Mouse (Mus musculus): ENCODE results near the gene Cldn4. TPM values are rescaled to one million over a fixed set of nuclear protein-coding genes. Genes with fewer than 3 reads are reported as not detected.

The Cldn4 gene
- total and polyA plus RNA-seq, 3 experiments: 0.17 to 0.51 TPM; not detected in 1

DNA sequence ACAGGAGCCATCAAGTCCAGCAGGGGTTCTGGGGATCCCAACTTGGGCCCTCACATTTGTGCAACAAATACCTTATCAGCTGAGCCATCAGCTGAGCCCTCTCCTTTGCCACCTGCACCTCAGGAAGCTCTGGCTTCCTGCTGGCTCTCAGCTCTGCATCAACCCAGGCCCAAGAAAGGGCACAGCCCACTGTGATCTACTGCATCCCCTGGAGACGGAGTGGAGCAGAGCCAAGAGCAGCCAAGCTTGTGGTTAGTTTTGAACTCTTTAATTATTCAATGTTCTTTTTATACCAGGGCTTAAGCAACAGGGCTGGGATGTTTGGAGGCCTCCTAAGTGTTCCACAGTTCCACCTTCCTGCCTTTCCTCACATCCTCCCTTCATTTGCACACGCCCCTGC lies 13.7 kb upstream of the Cldn4 start:
- Histone ChIP-seq H3K36me3 (replicated peaks in 1 of 2; ENCODE audit: control insufficient read depth in 1 of 2, insufficient read depth in 1 of 2, low read length in 1 of 2) (no peaks in the 10 kb centered on the region), H3K4me2 (ENCODE audit: insufficient read depth, low read depth, poor library complexity, severe bottlenecking) (no peak overlapping the region), H3K4me3 (replicated peaks in 1 of 3; ENCODE audit: low read depth in 2 of 3, low read length in 2 of 3, poor library complexity in 1 of 3) (no peak overlapping the region), H3K4me1 (ENCODE audit: control insufficient read depth in 1 of 2, insufficient read depth in 2 of 2) (peaks cover 4 to 31% of the 10 kb centered on the region in 2 experiments; a peak in 3 of 4 replicates), H3K27ac (ENCODE audit: insufficient read depth, low read depth) (no peak overlapping the region), H3K9me3 (replicated peaks; ENCODE audit: low read length) (no peaks in the 10 kb centered on the region), H3K27me3 (replicated peaks) (no peaks in the 10 kb centered on the region), H3K9ac (ENCODE audit: insufficient read depth, low read depth) (no peak overlapping the region), H3K79me2 (replicated peaks; ENCODE audit: control insufficient read depth, extremely low read depth, insufficient read depth, poor library complexity, severe bottlenecking) (no peaks in the 10 kb centered on the region)
- dilution Hi-C loops (cut with MboI; ENCODE audit: extremely low pct_ligation_motif_present, extremely low pct_unique_long_range_greater_than_20kb, low sequenced_read_pairs): no loop called here
- TF ChIP-seq CHD1 (IDR thresholded peaks at IDR 0.05; ENCODE audit: low read depth, low read length) (no peak), TBP (conservative IDR thresholded peaks at IDR 0.05; ENCODE audit: low read depth, low read length) (no peak), KAT2A (IDR thresholded peaks at IDR 0.05; ENCODE audit: insufficient replicate concordance, low read length) (no peak), USF1 (IDR thresholded peaks at IDR 0.05; ENCODE audit: low read depth, low read length) (no peak), HCFC1 (IDR thresholded peaks at IDR 0.05; ENCODE audit: low read depth, low read length) (no peak), MAX (IDR thresholded peaks at IDR 0.05; ENCODE audit: low read length) (no peak), TCF12 (IDR thresholded peaks at IDR 0.05; ENCODE audit: low read depth, low read length) (no peak), CTCF (conservative IDR thresholded peaks at IDR 0.05 in 1 of 2, IDR thresholded peaks at IDR 0.05 in 1 of 2; ENCODE audit: low read depth in 2 of 2, low read length in 2 of 2) (no peak), ETS1 (conservative IDR thresholded peaks at IDR 0.05; ENCODE audit: low read depth, low read length) (no peak)
- DNase-seq (ENCODE audit: extremely low read depth): no peak
- in situ Hi-C loops (cut with MboI; ENCODE audit: low pct_ligation_motif_present, low pct_unique_long_range_greater_than_20kb, low sequenced_read_pairs): loop anchor here (5.0 kb wide), 1 partner anchor 43 kb away; the partner anchor contains the start of gene Cldn13

DNA sequence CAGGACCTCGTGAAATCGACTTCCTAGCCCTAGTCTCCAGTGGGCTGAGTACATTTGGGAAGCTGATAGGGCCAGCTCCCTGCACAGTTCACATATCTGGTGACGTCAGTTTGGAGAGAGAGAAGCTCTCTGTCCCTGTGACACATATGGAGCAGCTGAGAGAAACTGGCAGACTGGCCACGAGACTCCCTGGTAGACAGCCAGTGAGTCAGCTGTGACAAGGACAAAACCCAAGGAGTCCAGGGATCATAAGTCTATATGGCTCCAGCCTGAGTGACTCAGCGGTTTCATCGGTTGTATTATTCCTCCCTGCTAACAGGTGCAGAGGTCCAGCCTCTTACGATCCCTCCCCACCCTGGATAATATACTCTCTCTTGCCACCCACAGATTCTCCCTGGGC lies 12.4 kb upstream of the Cldn4 start:
- TF ChIP-seq RCOR1 (conservative IDR thresholded peaks at IDR 0.05; ENCODE audit: low read depth, low read length) (no peak), ETS1 (conservative IDR thresholded peaks at IDR 0.05; ENCODE audit: low read depth, low read length) (no peak), ZKSCAN1 (IDR thresholded peaks at IDR 0.05; ENCODE audit: borderline replicate concordance, low read depth, low read length) (no peak), PAX5 (IDR thresholded peaks at IDR 0.05; ENCODE audit: low read length) (no peak), MYC (IDR thresholded peaks at IDR 0.05; ENCODE audit: low read depth, low read length) (no peak), ZC3H11A (IDR thresholded peaks at IDR 0.05; ENCODE audit: low read depth, low read length) (no peak), JUND (conservative IDR thresholded peaks at IDR 0.05; ENCODE audit: low read depth, low read length) (no peak), POLR2A (IDR thresholded peaks at IDR 0.05; ENCODE audit: low read depth, low read length) (no peak), HCFC1 (IDR thresholded peaks at IDR 0.05; ENCODE audit: low read depth, low read length) (no peak), CHD1 (IDR thresholded peaks at IDR 0.05; ENCODE audit: low read depth, low read length) (no peak), NELFE (IDR thresholded peaks at IDR 0.05; ENCODE audit: low read depth, low read length) (no peak), NRF1 (IDR thresholded peaks at IDR 0.05; ENCODE audit: low read depth, low read length) (no peak), MAX (IDR thresholded peaks at IDR 0.05; ENCODE audit: low read length) (no peak), E2F4 (IDR thresholded peaks at IDR 0.05; ENCODE audit: insufficient replicate concordance, low read depth, low read length) (no peak)
- Histone ChIP-seq H3K27me3 (replicated peaks) (no peaks in the 10 kb centered on the region), H3K4me2 (ENCODE audit: insufficient read depth, low read depth, poor library complexity, severe bottlenecking) (no peak overlapping the region), H3K4me3 (replicated peaks in 1 of 3; ENCODE audit: low read depth in 2 of 3, low read length in 2 of 3, poor library complexity in 1 of 3) (no peak overlapping the region), H3K9ac (ENCODE audit: insufficient read depth, low read depth) (no peak overlapping the region), H3K4me1 (ENCODE audit: control insufficient read depth in 1 of 2, insufficient read depth in 2 of 2) (peaks cover 4 to 31% of the 10 kb centered on the region in 2 experiments; a peak in 3 of 4 replicates), H3K36me3 (replicated peaks in 1 of 2; ENCODE audit: control insufficient read depth in 1 of 2, insufficient read depth in 1 of 2, low read length in 1 of 2) (no peaks in the 10 kb centered on the region), H3K27ac (ENCODE audit: insufficient read depth, low read depth) (no peak overlapping the region), H3K79me2 (replicated peaks; ENCODE audit: control insufficient read depth, extremely low read depth, insufficient read depth, poor library complexity, severe bottlenecking) (no peaks in the 10 kb centered on the region), H3K9me3 (replicated peaks; ENCODE audit: low read length) (no peaks in the 10 kb centered on the region)
- no peak for DNase-seq (ENCODE audit: extremely low read depth)
- in situ Hi-C loops (cut with MboI; ENCODE audit: low pct_ligation_motif_present, low pct_unique_long_range_greater_than_20kb, low sequenced_read_pairs): no loop called here
- dilution Hi-C loops (cut with MboI; ENCODE audit: extremely low pct_ligation_motif_present, extremely low pct_unique_long_range_greater_than_20kb, low sequenced_read_pairs): no loop called here
